Mouse (Mus musculus) limb, embryonic 11.5 days (tissue): ENCODE data around the gene Zfp275. TPM values are rescaled to one million over a fixed set of nuclear protein-coding genes. Genes with fewer than 3 reads are reported as not detected.
"Not testable (repeated sequence)": the region's sequence is repeated elsewhere in the genome, so short reads cannot be mapped to it uniquely, and the experiment has no call there.

Experiments used
- ATAC-seq: fragments of 200-750 bp; cut with Nextera tagmentation; 2 replicates; pipeline ENCODE4 v1.8.0; 2017; ENCODE audit warnings: low read depth; ENCODE audit not compliant: insufficient number of reproducible peaks, low FRiP score, low TSS enrichment
- DNase-seq: peaks from one replicate; pipeline ENCODE4 v3.0.0-alpha.2; 2015; ENCODE audit warnings: low spot score
- H3K27ac ChIP-seq: fragments of 300-500 bp; sonication (generic); replicated peaks from 2 replicates; pipeline ENCODE4 v1.5.1; 2014; ENCODE audit warnings: low read depth, mild to moderate bottlenecking, low read length
- H3K27me3 ChIP-seq: fragments of 300-500 bp; sonication (generic); 2 replicates; pipeline ENCODE4 v1.6.1; 2014; ENCODE audit warnings: mild to moderate bottlenecking, low read length, mixed read lengths; ENCODE audit not compliant: control insufficient read depth, insufficient read depth
- H3K36me3 ChIP-seq: fragments of 300-500 bp; sonication (generic); 2 replicates; pipeline ENCODE4 v1.6.1; 2014; ENCODE audit warnings: mild to moderate bottlenecking, low read length, moderate library complexity, mixed read lengths; ENCODE audit not compliant: control insufficient read depth, insufficient read depth
- H3K4me1 ChIP-seq: fragments of 300-500 bp; sonication (generic); 2 replicates; pipeline ENCODE4 v1.6.1; 2014; ENCODE audit warnings: low read length, mixed read lengths; ENCODE audit not compliant: control insufficient read depth, insufficient read depth
- H3K4me2 ChIP-seq: fragments of 300-500 bp; sonication (generic); 2 replicates; pipeline ENCODE4 v1.6.1; 2014; ENCODE audit warnings: low read depth, mild to moderate bottlenecking, moderate library complexity; ENCODE audit not compliant: severe bottlenecking
- H3K4me3 ChIP-seq: fragments of 300-500 bp; sonication (generic); 2 replicates; pipeline ENCODE4 v1.5.1; 2014; ENCODE audit warnings: low read depth, low read length
- H3K9ac ChIP-seq: fragments of 300-500 bp; sonication (generic); 2 replicates; pipeline ENCODE4 v1.6.1; 2014; ENCODE audit warnings: mild to moderate bottlenecking, low read length
- H3K9me3 ChIP-seq: fragments of 300-500 bp; sonication (generic); 2 replicates; pipeline ENCODE4 v1.6.1; 2016; ENCODE audit warnings: low read length; ENCODE audit not compliant: control insufficient read depth
- WGBS: fragments of 180-500 bp; shearing (Covaris S2); extraction: QIAGEN DNeasy Blood & Tissue Kit; methylation state at CpG from one replicate; pipeline ENCODE4 v1.1.7; 2014; 5-methylcytosine and 5-hydroxymethylcytosine counted together
- polyA plus RNA-seq: library from polyadenylated mRNA; unstranded; fragments of >200 nt; fragmentation: Nextera tagmentation; extraction: Ambion mirVana; gene quantifications from 2 replicates; pipeline ENCODE4 v1.2.1, GENCODE M21; 2014

Gene Zfp275
- polyA plus RNA-seq, 1 experiment from 2014 or later: 21.6 TPM

- Histone ChIP-seq H3K4me1 (no peaks in the 10 kb centered on the region), H3K9ac (no peak overlapping the region), H3K4me2 (no peak overlapping the region), H3K4me3 (no peak overlapping the region), H3K27me3 (no peaks in the 10 kb centered on the region), H3K27ac (no peak overlapping the region), H3K36me3 (no peaks in the 10 kb centered on the region), H3K9me3 (no peaks in the 10 kb centered on the region)
- 36% methylated on average over 1 of the region's 1 CpGs for WGBS
- ATAC-seq: no peak
- no peak for DNase-seq
Measured at GRCm38 (mm10) chrX:73384924-73385323, 42.5 kb downstream of the Zfp275 start.

GRCm38 (mm10) chrX:73391481-73391880 is 49.1 kb downstream of the Zfp275 start:
- H3K27me3 ChIP-seq: no peaks in the 10 kb centered on the region
- WGBS: 91% methylated on average over 4 of the region's 4 CpGs

GRCm38 (mm10) chrX:73396446-73396845 is 54.0 kb downstream of the Zfp275 start:
- ATAC-seq (no peak), DNase-seq (no peak)
- WGBS: 79% methylated on average over 1 of the region's 1 CpGs
- no peaks in the 10 kb centered on the region for H3K9me3 ChIP-seq
- no peak overlapping the region for H3K27ac ChIP-seq
- no peak overlapping the region for H3K4me2 ChIP-seq
- H3K9ac ChIP-seq: no peak overlapping the region
- no peaks in the 10 kb centered on the region for H3K27me3 ChIP-seq
- H3K4me1 ChIP-seq: no peaks in the 10 kb centered on the region
- no peaks in the 10 kb centered on the region for H3K36me3 ChIP-seq
- H3K4me3 ChIP-seq: no peak overlapping the region

More at GRCm38 (mm10) chrX:73391481-73391880, 49.1 kb downstream of the Zfp275 start:
- no peak overlapping the region for H3K9ac ChIP-seq
- H3K36me3 ChIP-seq: no peaks in the 10 kb centered on the region
- no peaks in the 10 kb centered on the region for H3K4me1 ChIP-seq
- H3K4me2 ChIP-seq: no peak overlapping the region
- DNase-seq (no peak), ATAC-seq (no peak)
- no peak overlapping the region for H3K27ac ChIP-seq
- H3K9me3 ChIP-seq: no peaks in the 10 kb centered on the region
- no peak overlapping the region for H3K4me3 ChIP-seq

- H3K9ac ChIP-seq, H3K4me3 ChIP-seq, DNase-seq, H3K4me2 ChIP-seq, ATAC-seq, H3K27ac ChIP-seq, H3K9me3 ChIP-seq, H3K4me1 ChIP-seq, H3K36me3 ChIP-seq, H3K27me3 ChIP-seq: not testable (repeated sequence)
- 75% methylated on average over 2 of the region's 2 CpGs for WGBS
Measured at GRCm38 (mm10) chrX:73398636-73399035, 56.2 kb downstream of the Zfp275 start, which contains the start of gene Gm18336. Gm18336 (minus strand) TSS chrX:73398736.

- DNase-seq: no peak
- H3K27ac ChIP-seq: no peak overlapping the region
- WGBS: 86% methylated on average over 20 of the region's 20 CpGs
- no peak for ATAC-seq
- H3K36me3 ChIP-seq: no peaks in the 10 kb centered on the region
- no peaks in the 10 kb centered on the region for H3K9me3 ChIP-seq
- H3K4me3 ChIP-seq: no peak overlapping the region
- no peaks in the 10 kb centered on the region for H3K27me3 ChIP-seq
- H3K4me2 ChIP-seq: no peak overlapping the region
- no peaks in the 10 kb centered on the region for H3K4me1 ChIP-seq
- no peak overlapping the region for H3K9ac ChIP-seq
Measured at GRCm38 (mm10) chrX:73400951-73401350, 58.5 kb downstream of the Zfp275 start.

- Histone ChIP-seq H3K4me3 (no peak overlapping the region), H3K4me2 (no peak overlapping the region), H3K36me3 (no peaks in the 10 kb centered on the region), H3K27me3 (no peaks in the 10 kb centered on the region), H3K27ac (no peak overlapping the region), H3K9me3 (no peaks in the 10 kb centered on the region), H3K9ac (no peak overlapping the region), H3K4me1 (no peaks in the 10 kb centered on the region)
- DNase-seq: no peak
- ATAC-seq: no peak
- 94% methylated on average over 12 of the region's 12 CpGs for WGBS
Measured at GRCm38 (mm10) chrX:73401616-73402015, 59.2 kb downstream of the Zfp275 start.

Other genes with a start within 250 kb of the Zfp275 start
- 3.5 and 3.7 TPM in 2 replicates for gene Xlr3a, start 245.5 kb upstream of the Zfp275 start, polyA plus RNA-seq
- not detected in 2 replicates for gene Gm14685, start 225.6 kb upstream of the Zfp275 start, polyA plus RNA-seq
- gene Xlr5b, start 193.8 kb upstream of the Zfp275 start, polyA plus RNA-seq: not detected in 2 replicates
- gene DXBay18, start 193.2 kb upstream of the Zfp275 start, polyA plus RNA-seq: not detected in 2 replicates
- not detected in 2 replicates for gene Spin2d, start 165.6 kb upstream of the Zfp275 start, polyA plus RNA-seq
- gene Xlr3b, start 150.4 kb upstream of the Zfp275 start, polyA plus RNA-seq: 14.6 and 16.8 TPM in 2 replicates
- gene Xlr4b, start 128.3 kb upstream of the Zfp275 start, polyA plus RNA-seq: 0.51 and 0.91 TPM in 2 replicates
- gene F8a, start 114.3 kb upstream of the Zfp275 start, polyA plus RNA-seq: 7.5 and 9.2 TPM in 2 replicates
- not detected in 2 replicates for gene Xlr4c, start 99.5 kb upstream of the Zfp275 start, polyA plus RNA-seq
- gene Xlr3c, start 77.2 kb upstream of the Zfp275 start, polyA plus RNA-seq: 0.12 and 0.17 TPM in 2 replicates
- not detected in 2 replicates for gene Xlr5a, start 49.6 kb upstream of the Zfp275 start, polyA plus RNA-seq
- gene Xlr5c, start 49.6 kb upstream of the Zfp275 start, polyA plus RNA-seq: not detected in 2 replicates
- gene Gm45015, start 5.8 kb upstream of the Zfp275 start, polyA plus RNA-seq: not detected in 2 replicates
- gene Gm18336, start 56.1 kb downstream of the Zfp275 start, polyA plus RNA-seq: not detected in 2 replicates
- gene Zfp92, start 68.5 kb downstream of the Zfp275 start, polyA plus RNA-seq: 0.19 and 0.27 TPM in 2 replicates
- gene Trex2, start 92.7 kb downstream of the Zfp275 start, polyA plus RNA-seq: not detected in 2 replicates
- gene Haus7, start 116.4 kb downstream of the Zfp275 start, polyA plus RNA-seq: 95.0 and 99.5 TPM in 2 replicates
- 22.0 and 23.1 TPM in 2 replicates for gene Bgn, start 141.0 kb downstream of the Zfp275 start, polyA plus RNA-seq
- 0.04 and 0.11 TPM in 2 replicates for gene Atp2b3, start 160.5 kb downstream of the Zfp275 start, polyA plus RNA-seq